Mouse (Mus musculus): ENCODE measurements around the gene Map3k12. TPM values are rescaled to one million over a fixed set of nuclear protein-coding genes. Genes with fewer than 3 reads are reported as not detected.

Gene Map3k12
- polyA plus RNA-seq (2017; shearing (Covaris generic)) = 1 to 10 TPM; 6.4 to 7.5 TPM

DNA sequence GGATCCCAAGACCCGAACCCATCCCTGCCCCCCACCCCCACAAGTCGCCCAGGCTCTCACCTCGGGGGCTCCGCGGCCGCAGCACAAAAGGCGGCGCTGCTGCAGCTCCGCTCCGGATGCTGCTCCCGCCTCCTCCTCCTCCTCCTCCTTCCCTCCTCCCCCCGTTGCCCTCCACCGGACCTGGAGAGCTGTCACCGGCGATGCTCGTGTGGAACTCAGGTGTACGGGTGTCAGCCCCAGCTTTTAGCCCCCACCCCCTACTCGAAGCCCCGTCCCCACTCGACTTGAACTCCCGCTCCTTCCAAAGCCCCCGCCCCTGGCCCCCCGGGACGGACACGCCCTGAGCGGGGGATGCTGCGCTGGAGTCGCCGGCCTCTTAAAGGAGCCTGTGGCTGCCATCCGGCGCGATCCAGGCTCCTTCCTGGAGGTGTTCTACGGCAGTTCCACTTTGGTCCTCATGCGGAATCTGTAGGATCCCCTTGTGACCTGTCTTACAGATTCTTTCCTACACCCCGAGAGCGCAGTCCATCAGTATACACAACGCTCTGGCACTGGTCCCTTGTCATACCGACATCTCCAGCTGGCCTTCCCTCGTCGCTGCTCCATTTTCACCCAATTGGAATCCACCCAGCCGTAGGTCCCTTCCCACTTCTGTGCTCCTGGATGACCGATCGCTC lies at the start of gene Map3k12:
Gene Map3k12 (minus strand): TSS at position 337 of the 677 bp plus-strand sequence.

DNA sequence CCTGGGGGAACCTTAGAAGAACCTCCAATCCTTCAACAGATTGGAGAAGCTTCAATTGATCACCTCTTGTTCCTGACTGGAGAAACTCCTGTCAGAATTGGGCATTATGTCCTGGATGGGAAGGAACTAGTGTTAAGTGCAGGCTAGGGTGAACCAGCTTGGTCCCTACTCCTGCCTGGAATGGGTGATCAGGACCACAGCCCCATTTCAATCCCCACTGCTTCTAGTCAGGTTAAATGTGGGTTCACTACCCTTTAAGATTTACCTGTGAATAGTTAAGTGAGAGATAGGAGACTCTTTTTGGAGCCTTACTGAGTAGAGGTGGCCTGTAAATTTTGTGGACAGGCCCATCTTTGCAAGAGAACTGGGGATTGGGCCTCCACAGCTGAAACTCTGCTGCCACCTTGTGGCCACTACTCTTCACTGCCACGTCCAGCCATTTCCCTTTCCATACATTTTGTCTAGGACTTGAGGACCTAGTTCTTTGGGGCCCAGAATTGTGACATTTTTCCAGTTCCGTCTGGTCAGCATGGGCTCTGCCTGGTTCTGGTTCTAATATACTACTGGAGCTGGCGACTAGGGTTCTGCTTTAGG lies 8.1 kb upstream of the Map3k12 start, which contains the start of gene Npff:
Gene Npff (minus strand): TSS at position 51 of the 594 bp plus-strand sequence.

DNA sequence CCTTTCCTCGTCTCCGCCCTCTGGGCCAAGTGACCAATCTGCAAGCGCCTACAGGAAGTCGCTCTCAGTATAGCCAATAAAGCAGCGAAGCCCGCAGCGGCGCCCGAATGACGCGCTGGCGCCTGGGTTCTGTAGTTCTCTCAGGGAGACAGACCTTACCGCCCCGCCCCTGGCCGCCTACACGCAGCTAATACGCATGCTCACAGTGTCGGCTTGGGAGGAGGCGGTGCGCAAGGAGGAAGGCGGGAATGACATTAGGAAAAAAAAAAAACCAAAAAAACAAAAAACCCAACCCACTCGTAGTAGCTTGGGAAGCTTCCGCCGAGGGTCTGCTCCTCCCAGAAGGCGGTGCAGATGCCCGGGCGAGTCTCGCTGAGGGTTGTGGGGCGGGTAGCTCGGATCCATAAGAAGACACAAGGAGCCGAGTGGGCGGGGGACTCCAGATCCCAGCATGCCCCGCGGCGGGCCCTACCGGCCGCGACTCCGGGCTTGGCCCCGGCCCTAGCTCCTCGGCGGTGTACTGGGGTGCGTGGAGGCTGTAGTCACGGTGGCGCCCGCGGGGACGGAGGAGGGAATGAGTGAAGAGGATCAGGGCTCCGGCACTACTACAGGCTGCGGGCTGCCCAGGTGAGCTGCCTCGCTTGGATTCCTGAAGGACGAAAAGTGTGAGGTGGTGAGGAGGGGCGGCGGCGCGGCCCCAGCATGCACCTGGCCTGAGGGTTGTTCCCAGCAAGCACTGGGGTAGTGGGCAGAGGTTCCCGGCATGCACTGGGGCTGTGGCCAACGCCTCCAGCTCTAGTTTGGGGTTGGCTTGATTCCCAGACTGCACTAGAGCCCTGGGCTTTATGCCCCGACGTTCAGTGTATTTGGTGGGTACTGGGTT lies 1.4 kb upstream of the Map3k12 start, which contains the start of gene Tarbp2:
Gene Tarbp2 (plus strand): TSS at position 217 of the 883 bp plus-strand sequence.

DNA sequence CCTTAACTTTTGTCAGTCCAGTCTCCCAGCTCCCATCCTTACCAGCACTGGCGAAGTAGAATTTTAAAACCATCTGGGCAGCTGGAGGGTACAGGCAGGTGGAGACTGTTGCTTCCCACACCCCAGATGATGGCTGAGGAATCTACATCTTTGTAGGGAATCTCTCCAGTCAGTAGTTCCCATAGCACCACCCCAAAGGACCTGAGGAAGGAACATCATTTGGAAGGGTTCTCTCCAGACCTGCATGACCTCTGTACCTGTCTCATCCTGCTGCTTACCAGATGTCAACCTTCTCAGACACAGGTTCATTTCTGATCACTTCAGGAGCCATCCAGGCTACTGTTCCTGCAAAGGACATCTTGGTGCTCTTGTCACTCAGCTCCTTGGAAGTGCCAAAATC lies 13.4 kb downstream of the Map3k12 start, which contains the start of gene Gm10337:
Gene Gm10337 (plus strand): TSS at position 276 of the 400 bp plus-strand sequence.

DNA sequence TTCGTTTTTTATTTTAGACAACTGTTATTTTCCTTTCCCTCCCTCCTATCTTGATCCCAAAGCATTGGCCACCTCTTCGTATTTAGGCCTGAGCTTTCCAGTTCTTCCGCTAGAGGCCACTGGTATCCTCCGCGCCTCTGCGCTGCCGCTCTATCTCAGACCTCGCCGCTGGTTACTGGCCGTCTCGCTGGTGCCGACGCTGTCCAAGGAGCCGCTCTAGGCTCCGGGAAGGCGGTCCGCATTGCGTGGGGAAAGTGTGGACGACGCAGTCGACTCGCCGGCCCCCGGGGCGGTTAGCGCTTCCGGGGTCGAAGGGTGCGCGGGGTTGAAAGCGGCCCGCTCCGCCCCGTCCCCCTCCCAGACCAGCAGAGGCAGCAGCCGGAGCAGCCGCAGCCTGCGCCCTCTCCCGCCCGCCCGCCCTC lies 46.7 kb downstream of the Map3k12 start, which contains the start of gene Pcbp2:
Gene Pcbp2 (plus strand): TSS at position 357 of the 422 bp plus-strand sequence.

DNA sequence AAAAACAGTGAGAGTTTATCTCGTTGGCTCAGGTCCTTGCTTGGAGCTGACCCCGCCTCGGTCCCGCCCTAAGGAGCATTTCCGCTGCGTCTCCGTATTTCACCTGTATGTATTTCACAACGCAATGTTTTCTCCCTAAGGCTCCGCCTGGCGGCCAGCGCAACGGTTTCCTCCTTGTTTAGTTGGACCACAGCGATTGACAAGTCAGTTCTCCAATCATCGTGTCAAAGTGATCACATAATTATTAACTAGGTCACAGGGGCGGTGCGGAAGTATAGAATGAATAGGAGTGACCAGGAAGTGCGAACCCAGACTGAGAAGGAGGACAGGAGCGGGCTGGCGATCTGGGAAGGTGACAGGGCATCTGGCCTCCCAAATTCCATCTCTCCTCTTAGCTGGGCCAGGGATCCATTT lies 58.0 kb downstream of the Map3k12 start, which contains the start of gene Prr13:
Gene Prr13 (plus strand): TSS at position 125 of the 414 bp plus-strand sequence.

Other genes with a start within 250 kb of the Map3k12 start
- gene Gm9918, start 246.5 kb downstream of the Map3k12 start, polyA plus RNA-seq (2017; shearing (Covaris generic)) = not detected
- 100 to 1,000 TPM; 108 to 122 TPM for gene Mfsd5, start 237.6 kb downstream of the Map3k12 start, polyA plus RNA-seq (2017; shearing (Covaris generic))
- gene Espl1, start 220.8 kb downstream of the Map3k12 start, polyA plus RNA-seq (2017; shearing (Covaris generic)) = 1 to 10 TPM; 2.4 to 3.3 TPM
- gene Pfdn5, start 190.9 kb downstream of the Map3k12 start, polyA plus RNA-seq (2017; shearing (Covaris generic)) = 100 to 1,000 TPM; 468 to 570 TPM
- 10 to 100 TPM; 87.6 to 90.3 TPM for gene Myg1, start 185.4 kb downstream of the Map3k12 start, polyA plus RNA-seq (2017; shearing (Covaris generic))
- 10 to 100 TPM; 46.4 to 47.9 TPM for gene Aaas, start 166.3 kb downstream of the Map3k12 start, polyA plus RNA-seq (2017; shearing (Covaris generic))
- not detected for gene Sp7, start 149.9 kb downstream of the Map3k12 start, polyA plus RNA-seq (2017; shearing (Covaris generic))
- 10 to 100 TPM; 10.7 to 15.1 TPM for gene Sp1, start 110.9 kb downstream of the Map3k12 start, polyA plus RNA-seq (2017; shearing (Covaris generic))
- gene Amhr2, start 71.7 kb downstream of the Map3k12 start, polyA plus RNA-seq (2017; shearing (Covaris generic)) = under 1 TPM in 1 of 2 experiments, not detected in 1; 0.49 TPM
- gene Prr13, start 58.0 kb downstream of the Map3k12 start, polyA plus RNA-seq (2017; shearing (Covaris generic)) = 100 to 1,000 TPM; 479 to 749 TPM
- 100 to 1,000 TPM in 1 of 2 experiments, 10 to 100 TPM in 1; 95.8 to 151 TPM for gene Pcbp2, start 46.5 kb downstream of the Map3k12 start, polyA plus RNA-seq (2017; shearing (Covaris generic))
- 1 to 10 TPM in 1 of 2 experiments, not detected in 1; 1.5 TPM for gene Gm10337, start 13.3 kb downstream of the Map3k12 start, polyA plus RNA-seq (2017; shearing (Covaris generic))
- gene Tarbp2, start 1.1 kb upstream of the Map3k12 start, polyA plus RNA-seq (2017; shearing (Covaris generic)) = 10 to 100 TPM; 44.3 to 51.1 TPM
- 1 to 10 TPM; 4.6 to 5.3 TPM for gene Npff, start 7.9 kb upstream of the Map3k12 start, polyA plus RNA-seq (2017; shearing (Covaris generic))
- gene Gm28047, start 108.0 kb upstream of the Map3k12 start, polyA plus RNA-seq (2017; shearing (Covaris generic)) = 1 to 10 TPM in 1 of 2 experiments, not detected in 1; 1.2 TPM
- gene Atf7, start 108.4 kb upstream of the Map3k12 start, polyA plus RNA-seq (2017; shearing (Covaris generic)) = 10 to 100 TPM; 31.6 to 35.5 TPM
- gene Atp5g2, start 155.3 kb upstream of the Map3k12 start, polyA plus RNA-seq (2017; shearing (Covaris generic)) = 10 to 100 TPM; 17.5 to 20.4 TPM
- 10 to 100 TPM; 37.4 to 41.1 TPM for gene Calcoco1, start 205.1 kb upstream of the Map3k12 start, polyA plus RNA-seq (2017; shearing (Covaris generic))

Data from activated CD4-positive, CD25-positive, alpha-beta regulatory T cell (primary cell).